ENCODE assay signal across 9 mouse cellular contexts in genomic region chrX:109113401-109114280, GRCm38 (mm10). TPM values are rescaled to one million over a fixed set of nuclear protein-coding genes. Genes with fewer than 3 reads are reported as not detected.
A peak's percentile ranks its signal among the peaks of the same experiment; 100 is the strongest.
DNase-seq lines count a peak whose midpoint lies in the region; ATAC-seq and TF ChIP-seq lines count a peak whose summit lies in the region.
"Had no signal": no experiment of that assay in that cellular context is flagged by ENCODE, and none has a peak within 500 bp of the region (broad histone marks: within the 10 kb centered on the region; RNA-seq: fewer than 3 reads in every experiment).

No protein-coding gene starts in this region.

- H3K27me3 ChIP-seq in heart, embryonic 14.5 days (ENCODE audit: control insufficient read depth, insufficient read depth, low read length) = no peaks in the 10 kb centered on the region
- H3K27me3 ChIP-seq in hindbrain, embryonic 15.5 days = no peaks in the 10 kb centered on the region
- H3K27me3 ChIP-seq in midbrain, postnatal 0 days (ENCODE audit: insufficient read depth, low read length) = no peaks in the 10 kb centered on the region

- no peaks in the 10 kb centered on the region for H3K9me3 ChIP-seq in heart, embryonic 14.5 days (ENCODE audit: control insufficient read depth, low read length)
- no peaks in the 10 kb centered on the region for H3K9me3 ChIP-seq in hindbrain, embryonic 15.5 days
- H3K9me3 ChIP-seq in midbrain, postnatal 0 days (ENCODE audit: low read length) = no peaks in the 10 kb centered on the region

- 31% methylated on average over 7 of the region's 7 CpGs for WGBS in heart, embryonic 14.5 days
- 34% methylated on average over 7 of the region's 7 CpGs for WGBS in hindbrain, embryonic 15.5 days
- WGBS in midbrain, postnatal 0 days = 37% methylated on average over 7 of the region's 7 CpGs

- no peak overlapping the region for H3K9ac ChIP-seq in heart, embryonic 14.5 days (ENCODE audit: low read length)
- no peak overlapping the region for H3K9ac ChIP-seq in hindbrain, embryonic 15.5 days
- H3K9ac ChIP-seq in midbrain, postnatal 0 days (replicated peaks; ENCODE audit: low read length, poor library complexity, severe bottlenecking) = no peak overlapping the region

- intact Hi-C loops in heart, postnatal 10 days (cut with DNase I) = no loop called here

- no peak for TF ChIP-seq POLR2A in brain, embryonic 14.5 days (IDR thresholded peaks at IDR 0.05; ENCODE audit: borderline replicate concordance, extremely low read depth, insufficient read depth, insufficient read length, poor library complexity, severe bottlenecking)

- TF ChIP-seq CTCF in brain, embryonic 14.5 days (IDR thresholded peaks at IDR 0.05; ENCODE audit: borderline replicate concordance, extremely low read depth, insufficient read depth, insufficient read length) = no peak
- TF ChIP-seq CTCF in midbrain, postnatal 0 days (IDR thresholded peaks at IDR 0.05) = no peak

- no peak overlapping the region for H3K27ac ChIP-seq in heart, embryonic 14.5 days (replicated peaks in 1 of 2; ENCODE audit: control insufficient read depth in 1 of 2, insufficient read depth in 1 of 2, low read depth in 2 of 2, low read length in 2 of 2)
- no peak overlapping the region for H3K27ac ChIP-seq in hindbrain, embryonic 15.5 days (replicated peaks)
- H3K27ac ChIP-seq in midbrain, postnatal 0 days (ENCODE audit: low read depth, low read length) = no peak overlapping the region

- no peak for ATAC-seq in heart, embryonic 14.5 days (ENCODE audit: insufficient number of reproducible peaks, insufficient read depth, low FRiP score, low read depth)
- 0 out of 2 replicates have a peak, but pooled peaks have one; percentile 30 for ATAC-seq in hindbrain, embryonic 15.5 days (ENCODE audit: low FRiP score, low read depth)
- ATAC-seq in midbrain, postnatal 0 days (ENCODE audit: low FRiP score) = no peak
- ATAC-seq in cerebellum, adult (ENCODE audit: insufficient number of reproducible peaks, low FRiP score, low TSS enrichment) = no peak

- H3K36me3 ChIP-seq in heart, embryonic 14.5 days (ENCODE audit: control insufficient read depth, insufficient read depth, low read length) = no peaks in the 10 kb centered on the region
- H3K36me3 ChIP-seq in hindbrain, embryonic 15.5 days = no peaks in the 10 kb centered on the region
- no peaks in the 10 kb centered on the region for H3K36me3 ChIP-seq in midbrain, postnatal 0 days (ENCODE audit: insufficient read depth, low read length)

- no peaks in the 10 kb centered on the region for H3K4me1 ChIP-seq in heart, embryonic 14.5 days (ENCODE audit: control insufficient read depth in 2 of 2, insufficient read depth in 2 of 2, low read length in 2 of 2)
- no peaks in the 10 kb centered on the region for H3K4me1 ChIP-seq in hindbrain, embryonic 15.5 days (replicated peaks)
- H3K4me1 ChIP-seq in midbrain, postnatal 0 days (ENCODE audit: insufficient read depth, low read length) = no peaks in the 10 kb centered on the region

- H3K4me2 ChIP-seq in heart, embryonic 14.5 days (ENCODE audit: low read length) = peak overlapping the region; percentile 6; the same call in 1 of the 2 replicates
- no peak overlapping the region for H3K4me2 ChIP-seq in hindbrain, embryonic 15.5 days
- H3K4me2 ChIP-seq in midbrain, postnatal 0 days (ENCODE audit: low read depth, low read length, poor library complexity, severe bottlenecking) = no peak overlapping the region

- DNase-seq in heart, postnatal 10 days = no peak
- DNase-seq in brain, embryonic 14.5 days (ENCODE audit: low read depth) = peak; percentile 78
- DNase-seq in midbrain, postnatal 0 days (ENCODE audit: low spot score) = peak; percentile 19
- DNase-seq in ovary, postnatal 10 days (ENCODE audit: low spot score) = no peak
- DNase-seq in frontal cortex, postnatal 36 days (ENCODE audit: low spot score in 2 of 2) = no peak
- DNase-seq: thymus, postnatal 25 days had no signal

- no peak overlapping the region for H3K4me3 ChIP-seq in heart, embryonic 14.5 days (ENCODE audit: control insufficient read depth in 1 of 2, insufficient read depth in 1 of 2, low read depth in 1 of 2, low read length in 2 of 2)
- H3K4me3 ChIP-seq in hindbrain, embryonic 15.5 days = no peak overlapping the region
- H3K4me3 ChIP-seq in midbrain, postnatal 0 days (ENCODE audit: low read depth, low read length) = no peak overlapping the region

RNA-seq across cellular contexts. Expression of gene Sh3bgrl, which starts 18.5 kb away (rescaled TPM):
- 88.6 and 94.6 TPM in 2 replicates for polyA plus RNA-seq in heart, embryonic 14.5 days (2014; fragmentation: Nextera tagmentation; extraction: Ambion mirVana)
- 10 to 100 TPM; 57.6 to 59.8 TPM for total RNA-seq in heart, postnatal 10 days (2021)
- 88.5 and 119 TPM in 2 replicates for polyA plus RNA-seq in brain, embryonic 14.5 days (2012; rRNA removed)
- 181 and 186 TPM in 2 replicates for polyA plus RNA-seq in hindbrain, embryonic 15.5 days (2015; fragmentation: Nextera tagmentation; extraction: Ambion mirVana)
- 116 and 142 TPM in 2 replicates for total RNA-seq in midbrain, postnatal 0 days (2014; rRNA removed)
- 125 and 157 TPM in 2 replicates for polyA plus RNA-seq in midbrain, postnatal 0 days (2015; fragmentation: Nextera tagmentation; extraction: Ambion mirVana)

Comparison
In these comparisons a context has a peak if more than half of its experiments do, and no peak if none do; other contexts are left out.
1. DNase-seq: peak in brain, embryonic 14.5 days (single experiment) and midbrain, postnatal 0 days (single experiment); none in heart, postnatal 10 days (0 of 2), ovary, postnatal 10 days (single experiment) and frontal cortex, postnatal 36 days (0 of 2).